Mouse (Mus musculus) liver, embryonic 15.5 days (tissue): ENCODE results near the gene Mif. TPM values are rescaled to one million over a fixed set of nuclear protein-coding genes. Genes with fewer than 3 reads are reported as not detected.

Experiments used
- ATAC-seq: fragments of 200-750 bp; cut with Nextera tagmentation; 2 replicates; pipeline ENCODE4 v1.8.0; 2017; ENCODE audit warnings: moderate number of reproducible peaks, mild to moderate bottlenecking, moderate library complexity; ENCODE audit not compliant: insufficient read depth
- H3K27ac ChIP-seq: fragments of 300-500 bp; sonication (generic); replicated peaks from 2 replicates; pipeline ENCODE4 v1.5.1; 2015; ENCODE audit warnings: mild to moderate bottlenecking, inconsistent platforms
- H3K27me3 ChIP-seq: fragments of 300-500 bp; sonication (generic); 2 replicates; pipeline ENCODE4 v1.6.1; 2015; ENCODE audit warnings: mild to moderate bottlenecking, inconsistent platforms
- H3K36me3 ChIP-seq: fragments of 300-500 bp; sonication (generic); replicated peaks from 2 replicates; pipeline ENCODE4 v1.6.1; 2015; ENCODE audit warnings: moderate library complexity, mild to moderate bottlenecking, inconsistent platforms
- H3K4me1 ChIP-seq: fragments of 300-500 bp; sonication (generic); replicated peaks from 2 replicates; pipeline ENCODE4 v1.6.1; 2015; ENCODE audit warnings: inconsistent platforms
- H3K4me2 ChIP-seq: fragments of 300-500 bp; sonication (generic); 2 replicates; pipeline ENCODE4 v1.6.1; 2015; ENCODE audit warnings: moderate library complexity, mild to moderate bottlenecking, inconsistent platforms
- H3K4me3 ChIP-seq: fragments of 300-500 bp; sonication (generic); replicated peaks from 2 replicates; pipeline ENCODE4 v1.5.1; 2015; ENCODE audit warnings: mild to moderate bottlenecking, inconsistent platforms
- H3K9ac ChIP-seq: fragments of 300-500 bp; sonication (generic); 2 replicates; pipeline ENCODE4 v1.6.1; 2015; ENCODE audit warnings: moderate library complexity, mild to moderate bottlenecking, inconsistent platforms
- H3K9me3 ChIP-seq: fragments of 300-500 bp; sonication (generic); replicated peaks from 2 replicates; pipeline ENCODE4 v1.6.1; 2016; ENCODE audit warnings: inconsistent platforms
- WGBS: fragments of 180-500 bp; shearing (Covaris S2); methylation state at CpG from one replicate; pipeline ENCODE4 v1.1.7; 2015; ENCODE audit warnings: mixed read lengths; ENCODE audit not compliant: insufficient replicate concordance; 5-methylcytosine and 5-hydroxymethylcytosine counted together
- polyA plus RNA-seq: library from polyadenylated mRNA; unstranded; fragments of >200 nt; fragmentation: Nextera tagmentation; extraction: Ambion mirVana; gene quantifications from 2 replicates; pipeline ENCODE4 v1.2.1, GENCODE M21; 2015

The Mif gene
- polyA plus RNA-seq, 1 experiment from 2014 or later: 755 TPM

DNA sequence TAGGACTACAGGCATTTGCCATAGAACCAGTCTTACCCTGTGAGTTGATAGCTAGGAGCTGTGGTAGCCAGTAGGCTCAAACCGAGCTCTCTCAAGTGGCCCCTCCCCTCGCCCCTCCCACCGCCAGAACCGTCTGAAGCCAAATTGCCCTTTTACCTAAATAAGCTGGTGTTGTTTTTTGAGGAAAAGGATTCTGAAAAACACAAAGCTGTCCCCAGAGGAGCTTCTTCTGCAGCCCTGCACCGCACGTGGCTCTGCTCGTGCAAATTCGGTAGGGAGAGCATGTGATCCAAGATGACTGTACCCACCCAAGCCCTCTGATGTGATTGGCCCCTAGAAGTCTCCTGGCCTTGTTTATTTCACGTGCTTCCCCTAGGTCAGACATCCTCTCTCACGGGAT, 24.7 kb downstream of the Mif start:
- Histone ChIP-seq H3K9ac (peak overlapping the region; percentile 22; the same call in 1 of the 2 replicates), H3K4me1 (peaks cover 60% of the 10 kb centered on the region), H3K9me3 (no peaks in the 10 kb centered on the region), H3K27me3 (peaks cover 31% of the 10 kb centered on the region), H3K27ac (peak overlapping the region; percentile 81), H3K36me3 (no peaks in the 10 kb centered on the region), H3K4me2 (peak overlapping the region; percentile 91), H3K4me3 (peak overlapping the region; percentile 69)
- peak; percentile 53 for ATAC-seq
- WGBS: under 1% methylated on average over 10 of the region's 10 CpGs

DNA sequence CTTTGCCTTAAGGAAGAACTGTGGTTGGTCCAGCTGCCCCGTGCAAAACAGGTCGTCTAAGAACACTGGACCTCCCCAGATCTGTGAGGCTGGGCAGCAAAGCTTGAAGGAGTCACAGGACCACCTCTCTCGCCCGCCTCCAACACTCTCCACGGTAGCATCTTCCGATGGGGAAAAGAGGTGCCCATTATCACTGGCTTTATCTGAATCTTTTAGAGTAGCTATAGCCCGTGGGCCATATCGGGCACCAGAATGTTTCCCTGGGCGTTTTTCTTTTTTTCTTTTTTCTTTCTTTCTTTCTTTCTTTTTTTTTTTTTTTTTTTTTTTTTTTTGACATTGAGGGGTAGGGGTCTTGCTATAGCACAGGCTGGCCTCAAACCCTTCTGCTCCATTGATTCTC, 25.3 kb downstream of the Mif start:
- Histone ChIP-seq H3K9ac (peak overlapping the region; percentile 46), H3K4me1 (peaks cover 60% of the 10 kb centered on the region), H3K27me3 (peaks cover 25% of the 10 kb centered on the region), H3K4me3 (peak overlapping the region; percentile 69), H3K36me3 (no peaks in the 10 kb centered on the region), H3K27ac (peak overlapping the region; percentile 81), H3K9me3 (no peaks in the 10 kb centered on the region), H3K4me2 (peak overlapping the region; percentile 91)
- no peak for ATAC-seq
- WGBS: 6% methylated on average over 9 of the region's 9 CpGs

DNA sequence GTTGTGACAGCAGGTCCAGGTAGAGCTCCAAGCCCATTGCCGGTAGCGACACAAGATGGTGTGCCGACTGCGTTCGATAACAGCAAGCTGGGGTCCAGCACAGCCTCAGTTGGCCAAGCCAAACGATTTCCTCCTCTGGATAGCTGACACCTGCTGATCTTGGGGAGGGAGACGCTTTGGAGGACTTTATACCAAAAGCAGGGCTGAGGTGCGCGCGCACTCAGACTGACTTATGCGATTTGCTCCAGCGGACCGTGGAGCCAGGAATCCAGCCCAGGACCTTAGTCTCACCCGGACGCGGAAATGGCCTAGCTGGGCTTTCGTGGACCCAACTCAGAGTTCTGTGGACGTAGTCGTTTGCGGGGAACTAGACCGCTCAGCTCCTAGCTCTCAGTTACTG, 25.8 kb downstream of the Mif start:
- H3K4me1 ChIP-seq: peaks cover 60% of the 10 kb centered on the region
- under 1% methylated on average over 21 of the region's 21 CpGs for WGBS
- H3K4me2 ChIP-seq: peak overlapping the region; percentile 91
- peak overlapping the region; percentile 46 for H3K9ac ChIP-seq
- peak overlapping the region; percentile 81 for H3K27ac ChIP-seq
- H3K4me3 ChIP-seq: peak overlapping the region; percentile 69
- ATAC-seq: no peak
- peaks cover 21% of the 10 kb centered on the region for H3K27me3 ChIP-seq
- H3K9me3 ChIP-seq: no peaks in the 10 kb centered on the region
- H3K36me3 ChIP-seq: no peaks in the 10 kb centered on the region

DNA sequence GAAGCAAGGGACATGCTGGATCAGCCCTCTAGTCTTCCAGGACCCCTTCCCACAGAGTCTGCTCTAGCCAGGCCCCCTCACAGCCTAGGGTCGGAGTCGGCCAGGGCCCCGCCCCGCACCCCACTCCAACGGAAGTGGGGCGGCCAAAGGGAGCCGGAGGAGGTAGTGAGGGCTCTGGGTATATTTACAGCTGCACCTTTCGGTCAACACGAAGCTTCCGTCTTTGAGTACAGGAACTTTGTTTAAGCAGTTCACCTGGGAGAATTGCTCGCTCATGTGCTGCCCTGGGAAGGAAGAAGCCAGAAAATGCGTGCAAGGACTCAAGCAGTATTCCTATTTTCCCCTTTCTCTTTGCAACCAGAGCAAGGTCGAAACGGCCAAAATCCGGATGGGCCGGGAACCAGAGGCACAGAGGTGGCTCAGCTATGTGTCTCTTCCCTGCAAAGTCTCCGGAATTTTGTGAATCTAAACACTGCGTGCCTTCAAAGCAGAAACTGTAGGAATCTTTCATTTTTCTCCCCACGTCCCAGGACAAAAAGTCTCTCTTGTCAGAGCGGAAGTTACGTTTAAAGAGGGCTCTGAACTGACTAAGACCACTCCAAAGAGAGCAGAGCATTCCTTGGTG, 26.5 kb downstream of the Mif start:
- H3K27ac ChIP-seq: peak overlapping the region; percentile 81
- H3K36me3 ChIP-seq: no peaks in the 10 kb centered on the region
- no peaks in the 10 kb centered on the region for H3K9me3 ChIP-seq
- peak overlapping the region; percentile 91 for H3K4me2 ChIP-seq
- H3K4me1 ChIP-seq: peaks cover 62% of the 10 kb centered on the region
- H3K9ac ChIP-seq: peak overlapping the region; percentile 46
- 10% methylated on average over 21 of the region's 21 CpGs for WGBS
- peaks cover 21% of the 10 kb centered on the region for H3K27me3 ChIP-seq
- no peak for ATAC-seq
- peak overlapping the region; percentile 69 for H3K4me3 ChIP-seq

DNA sequence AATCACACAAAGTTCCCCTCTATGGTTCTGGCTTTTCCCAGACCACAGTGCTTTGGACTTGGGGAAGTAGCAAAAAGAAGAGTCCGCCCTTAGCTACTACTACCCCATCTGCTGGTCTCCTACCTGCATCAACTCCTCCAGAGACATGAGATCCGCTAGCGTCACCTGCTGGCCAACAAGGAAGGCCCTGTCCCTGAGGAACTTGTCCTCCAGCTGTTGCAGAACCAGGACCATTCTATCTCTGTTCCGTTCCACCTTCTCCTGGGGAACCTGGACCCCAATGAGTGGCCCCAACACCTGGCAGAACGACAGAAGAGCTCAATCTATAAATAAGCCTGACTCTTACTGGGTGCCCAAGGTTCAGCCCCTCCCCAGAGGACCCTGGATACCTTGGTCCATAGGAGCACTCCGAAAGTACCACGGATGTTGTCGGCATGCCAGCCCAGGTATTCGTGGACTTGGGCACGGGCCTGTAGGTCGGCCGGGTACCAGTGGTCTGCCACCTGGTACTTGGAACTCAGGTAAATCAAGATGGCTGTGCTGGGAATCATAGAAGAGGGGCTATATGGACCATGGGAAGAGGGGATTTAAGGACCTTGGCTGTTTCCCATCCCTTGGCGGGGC, 27.7 kb downstream of the Mif start:
- no peak for ATAC-seq
- 48% methylated on average over 13 of the region's 13 CpGs for whole genome bisulfite sequencing
- H3K4me3 ChIP-seq: no peak overlapping the region

DNA sequence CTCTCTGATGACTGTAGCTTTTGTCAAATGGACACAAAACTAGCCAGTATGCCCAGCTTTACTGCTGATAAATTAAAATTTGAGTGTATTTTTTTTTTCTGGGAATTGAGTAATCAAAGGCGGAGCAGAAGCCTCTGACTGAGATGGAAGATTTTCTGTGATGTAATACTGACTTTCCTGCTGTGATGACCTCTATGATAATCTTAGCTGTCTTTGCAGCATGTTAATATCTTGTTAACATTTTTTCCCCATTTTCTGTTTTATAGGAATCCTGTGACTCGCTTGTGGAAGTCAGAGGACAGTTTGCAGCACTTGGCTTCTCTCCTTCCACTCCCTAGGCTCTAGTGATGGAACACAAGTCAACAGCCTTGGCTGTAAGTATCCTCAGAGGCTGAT, 29.8 kb downstream of the Mif start:
- H3K9me3 ChIP-seq: no peaks in the 10 kb centered on the region
- H3K4me2 ChIP-seq: no peak overlapping the region
- ATAC-seq: no peak
- no peak overlapping the region for H3K9ac ChIP-seq
- H3K27me3 ChIP-seq: peaks cover 27% of the 10 kb centered on the region
- no peak overlapping the region for H3K4me3 ChIP-seq
- 59% methylated on average over 2 of the region's 2 CpGs for WGBS
- peaks cover 32% of the 10 kb centered on the region for H3K4me1 ChIP-seq
- H3K27ac ChIP-seq: no peak overlapping the region
- no peaks in the 10 kb centered on the region for H3K36me3 ChIP-seq

More for the DNA sequence above, 27.7 kb downstream of the Mif start:
- H3K27me3 ChIP-seq: peaks cover 21% of the 10 kb centered on the region
- H3K9ac ChIP-seq: no peak overlapping the region
- H3K4me1 ChIP-seq: peaks cover 52% of the 10 kb centered on the region
- no peaks in the 10 kb centered on the region for H3K9me3 ChIP-seq
- peak overlapping the region; percentile 91 for H3K4me2 ChIP-seq
- H3K27ac ChIP-seq: 0 out of 2 replicates have a peak overlapping the region, but pooled peaks have one; percentile 81
- no peaks in the 10 kb centered on the region for H3K36me3 ChIP-seq

DNA sequence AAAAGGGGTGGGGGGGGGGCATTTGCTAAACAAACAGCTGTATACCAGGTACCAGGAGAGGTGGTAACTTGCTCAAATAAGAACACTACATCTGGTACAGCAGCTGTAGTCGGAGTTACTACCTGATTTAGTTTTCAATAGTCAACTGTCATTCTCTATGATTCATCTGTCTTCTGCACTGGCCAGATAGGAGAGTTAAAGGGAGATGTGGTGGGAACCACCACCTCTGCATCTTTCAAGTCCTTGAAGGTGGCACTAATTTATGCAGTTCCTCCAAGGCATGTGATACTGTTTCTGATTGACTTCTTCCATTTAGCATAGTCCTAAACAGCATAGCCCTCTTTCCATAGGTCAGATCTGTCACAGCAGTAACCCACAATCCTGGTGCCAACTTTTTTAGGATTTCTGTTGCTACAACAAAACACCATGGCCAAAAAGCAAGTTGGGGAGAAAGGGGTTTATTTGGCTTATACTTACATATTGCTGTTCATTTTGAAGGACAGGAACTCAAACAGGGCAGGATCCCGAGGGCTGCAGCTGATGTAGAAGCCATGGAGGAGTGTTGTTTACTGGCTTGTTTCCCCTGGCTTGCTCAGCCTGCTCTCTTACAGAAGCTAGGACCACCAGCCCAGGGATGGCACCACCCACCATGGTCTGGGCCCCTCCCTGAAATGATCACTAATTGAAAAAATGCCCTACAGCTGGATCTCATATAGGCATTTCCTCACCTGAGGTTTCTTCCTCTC, 30.3 kb downstream of the Mif start:
- peaks cover 27% of the 10 kb centered on the region for H3K27me3 ChIP-seq
- no peak overlapping the region for H3K27ac ChIP-seq
- no peak overlapping the region for H3K9ac ChIP-seq
- no peaks in the 10 kb centered on the region for H3K9me3 ChIP-seq
- H3K4me3 ChIP-seq: no peak overlapping the region
- ATAC-seq: no peak
- no peak overlapping the region for H3K4me2 ChIP-seq
- H3K4me1 ChIP-seq: peaks cover 26% of the 10 kb centered on the region
- H3K36me3 ChIP-seq: no peaks in the 10 kb centered on the region
- WGBS: 46% methylated on average over 2 of the region's 2 CpGs

DNA sequence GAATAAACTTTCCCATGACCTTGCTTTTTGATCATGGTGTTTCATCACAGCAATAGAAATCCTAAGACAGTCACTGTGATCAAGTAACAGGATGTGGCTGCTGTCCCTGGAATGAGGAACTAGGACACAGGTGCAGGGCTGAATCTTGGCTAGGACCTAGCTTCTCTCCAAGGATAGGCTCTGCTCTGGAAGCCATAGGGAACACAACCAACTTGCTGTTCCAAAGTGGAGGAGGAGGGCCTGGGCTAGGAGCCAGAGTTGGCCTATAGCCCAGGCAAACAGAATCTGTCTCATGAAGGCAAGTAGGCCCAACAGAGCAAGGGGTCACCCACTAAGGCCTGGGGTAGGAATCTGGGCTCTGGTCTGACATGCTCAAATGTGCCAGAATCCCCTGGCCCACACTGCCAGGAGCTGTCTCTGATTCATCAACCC, 31.5 kb downstream of the Mif start:
- no peak overlapping the region for H3K27ac ChIP-seq
- no peak overlapping the region for H3K4me2 ChIP-seq
- ATAC-seq: no peak

DNA sequence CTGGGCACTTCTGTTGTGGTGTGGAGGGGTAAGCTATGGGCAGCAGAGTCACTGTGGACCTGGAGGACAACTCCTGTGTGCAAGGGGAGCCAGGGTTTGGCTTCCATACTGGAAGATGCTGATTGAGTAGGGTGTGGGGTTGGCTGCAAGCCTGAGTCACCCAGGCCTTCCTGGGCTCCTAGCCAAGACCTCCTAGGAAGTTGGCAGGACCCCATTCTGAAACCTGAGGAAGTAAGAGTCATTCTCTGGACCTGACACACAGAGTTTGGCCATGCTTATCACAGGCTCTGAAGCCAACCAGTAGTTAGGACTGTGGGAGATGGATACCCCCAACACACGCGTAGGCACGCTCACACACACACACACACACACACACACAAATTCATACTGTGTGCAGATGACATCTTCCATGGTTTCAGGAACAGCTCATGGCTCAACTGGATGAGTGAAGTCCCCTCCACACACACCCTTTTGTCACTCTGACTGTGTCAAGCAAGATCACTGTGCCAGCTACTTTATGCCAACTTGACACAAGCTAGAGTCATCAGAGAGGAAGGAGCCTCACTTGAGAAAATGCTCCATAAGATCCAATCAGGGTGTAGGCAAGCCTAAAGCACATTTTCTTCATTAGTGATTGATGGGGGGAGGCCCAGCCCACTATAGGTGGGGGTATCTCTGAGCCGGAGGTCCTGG, 32.2 kb downstream of the Mif start:
- Histone ChIP-seq H3K9ac (no peak overlapping the region), H3K4me3 (no peak overlapping the region), H3K9me3 (no peaks in the 10 kb centered on the region), H3K4me1 (peaks cover 10% of the 10 kb centered on the region), H3K36me3 (no peaks in the 10 kb centered on the region), H3K4me2 (no peak overlapping the region), H3K27ac (no peak overlapping the region), H3K27me3 (peaks cover 9% of the 10 kb centered on the region; the same call in 1 of the 2 replicates)
- ATAC-seq: no peak
- WGBS: 67% methylated on average over 4 of the region's 4 CpGs

More for the DNA sequence above, 31.5 kb downstream of the Mif start:
- Histone ChIP-seq H3K9me3 (no peaks in the 10 kb centered on the region), H3K36me3 (no peaks in the 10 kb centered on the region), H3K9ac (no peak overlapping the region), H3K4me1 (peaks cover 14% of the 10 kb centered on the region), H3K27me3 (peaks cover 16% of the 10 kb centered on the region), H3K4me3 (no peak overlapping the region)

DNA sequence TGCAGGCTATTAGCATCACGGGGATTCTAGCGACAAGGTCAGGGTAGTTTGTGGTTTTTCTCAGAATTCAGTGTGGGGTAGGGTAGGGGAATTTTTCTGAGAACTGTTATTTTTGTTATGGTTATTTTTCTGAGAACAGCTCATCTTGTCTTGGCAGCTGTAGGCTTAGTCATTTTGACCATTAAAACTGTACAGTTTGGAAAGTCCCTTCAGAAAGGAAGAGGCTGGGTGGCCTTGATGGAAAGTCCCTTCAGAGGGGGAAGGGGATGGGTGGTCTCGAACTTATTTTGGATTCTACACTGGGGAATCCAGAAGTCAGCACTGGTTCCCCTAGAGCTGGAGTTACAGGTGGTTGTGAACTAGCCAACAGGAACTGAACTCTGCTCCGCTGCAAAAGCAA, 35.5 kb downstream of the Mif start:
- Histone ChIP-seq H3K9ac (no peak overlapping the region), H3K36me3 (no peaks in the 10 kb centered on the region), H3K4me2 (no peak overlapping the region), H3K9me3 (no peaks in the 10 kb centered on the region), H3K4me1 (peaks cover 5% of the 10 kb centered on the region; the same call in 1 of the 2 replicates), H3K27me3 (peaks cover 8% of the 10 kb centered on the region), H3K27ac (no peak overlapping the region), H3K4me3 (no peak overlapping the region)
- ATAC-seq: no peak
- WGBS: 51% methylated on average over 4 of the region's 4 CpGs

DNA sequence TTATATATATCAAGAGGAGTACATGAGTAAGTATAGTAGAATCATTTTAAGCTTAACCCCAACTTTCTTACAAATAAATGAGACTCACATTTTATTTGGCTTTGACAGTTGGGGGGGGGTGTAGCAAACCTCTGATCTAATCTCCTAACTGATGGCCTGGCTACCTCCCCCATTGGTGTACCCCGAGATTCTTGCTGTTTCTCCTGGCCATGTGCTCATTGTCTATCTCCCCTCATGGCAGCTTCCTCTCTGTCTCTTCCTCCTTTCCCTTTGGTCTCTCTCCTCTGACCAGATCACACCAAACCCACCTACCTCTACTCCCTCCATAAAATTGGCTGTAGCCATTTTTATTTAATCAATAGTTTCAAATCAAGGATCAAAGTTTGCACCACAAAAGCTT, 36.3 kb downstream of the Mif start:
- Histone ChIP-seq H3K27me3 (peaks cover 8% of the 10 kb centered on the region), H3K9ac (no peak overlapping the region), H3K4me1 (peaks cover 5% of the 10 kb centered on the region; the same call in 1 of the 2 replicates), H3K36me3 (no peaks in the 10 kb centered on the region), H3K4me2 (no peak overlapping the region), H3K4me3 (no peak overlapping the region), H3K9me3 (no peaks in the 10 kb centered on the region), H3K27ac (no peak overlapping the region)
- no peak for ATAC-seq
- 48% methylated on average over 1 of the region's 1 CpGs for WGBS
